Mouse (Mus musculus): ENCODE results near the gene Gm20521. TPM values are rescaled to one million over a fixed set of nuclear protein-coding genes. Genes with fewer than 3 reads are reported as not detected.

Gene Gm20521
- total RNA-seq, 2 experiments from 2014 or later: not detected

DNA sequence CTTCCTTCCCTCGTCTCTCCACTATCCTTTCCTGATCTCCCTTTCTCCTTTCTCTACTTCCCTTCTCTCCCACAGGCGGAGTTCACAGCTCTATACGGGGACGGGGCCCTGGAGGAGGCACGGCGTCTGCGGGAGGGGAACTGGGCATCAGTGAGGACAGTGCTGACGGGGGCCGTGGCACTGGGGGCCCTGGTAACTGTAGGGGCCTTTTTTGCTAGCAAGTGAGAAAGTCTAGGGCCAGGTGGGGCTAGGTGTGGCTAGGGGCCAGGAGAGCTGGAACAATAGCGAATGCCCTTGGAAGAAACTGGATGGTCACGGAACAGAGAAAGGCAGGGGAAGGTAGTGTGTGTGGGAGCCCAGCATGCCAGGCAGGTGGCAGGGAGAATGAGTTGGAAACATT is 2.1 kb downstream of the Gm20521 start:
- no peak for ATAC-seq (replicated peaks; ENCODE audit: poor library complexity, severe bottlenecking)

DNA sequence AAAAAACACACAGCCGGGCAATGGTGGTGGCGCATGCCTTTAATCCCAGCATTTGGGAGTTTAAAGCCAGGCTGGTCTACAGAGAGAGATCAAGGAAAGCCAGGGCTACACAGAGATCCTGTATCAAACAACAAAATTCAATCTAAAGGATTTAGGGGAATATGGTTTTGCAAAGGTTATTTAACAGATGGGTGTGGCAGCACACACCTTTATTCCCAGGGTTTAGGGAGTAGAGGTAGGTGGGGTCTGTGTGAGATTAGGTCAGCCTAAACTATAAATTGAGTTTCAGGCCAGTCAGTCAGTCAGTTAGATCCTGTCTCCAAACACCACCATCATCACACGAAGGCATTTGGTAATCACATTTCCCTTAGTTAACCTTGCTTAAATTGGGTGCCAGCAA is 9.0 kb downstream of the Gm20521 start, which contains the start of gene Pabpn1:
TSS of gene Pabpn1 (plus strand) at position 301 of the 400 bp plus-strand sequence.
- ATAC-seq (replicated peaks; ENCODE audit: poor library complexity, severe bottlenecking): no peak

DNA sequence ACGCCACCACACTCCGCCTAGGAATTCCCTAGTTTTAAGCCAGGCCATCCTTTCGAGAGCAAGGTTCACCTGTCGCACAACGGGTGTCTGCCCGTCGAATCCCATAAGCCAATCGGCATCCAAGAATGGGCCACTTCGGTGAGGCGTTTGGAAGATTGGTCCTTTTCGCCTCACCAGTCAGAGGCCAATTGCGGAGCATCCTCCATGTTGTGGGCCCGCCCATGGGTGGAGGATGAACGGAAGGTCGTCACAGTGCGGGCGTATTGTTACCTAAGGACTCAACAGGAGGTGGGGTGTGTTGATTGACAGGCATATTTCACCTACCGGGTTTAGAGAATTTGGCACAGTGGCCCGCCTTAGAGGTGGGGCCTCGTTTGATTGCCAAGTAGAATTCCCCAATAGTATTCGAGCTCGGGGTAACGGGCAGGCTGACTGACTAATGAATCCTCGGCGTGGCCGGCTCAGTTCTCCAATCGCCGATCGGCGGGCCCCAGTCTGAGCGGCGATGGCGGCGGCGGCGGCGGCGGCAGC is 10.5 kb downstream of the Gm20521 start:
- ATAC-seq (replicated peaks; ENCODE audit: poor library complexity, severe bottlenecking): peak; percentile 98

DNA sequence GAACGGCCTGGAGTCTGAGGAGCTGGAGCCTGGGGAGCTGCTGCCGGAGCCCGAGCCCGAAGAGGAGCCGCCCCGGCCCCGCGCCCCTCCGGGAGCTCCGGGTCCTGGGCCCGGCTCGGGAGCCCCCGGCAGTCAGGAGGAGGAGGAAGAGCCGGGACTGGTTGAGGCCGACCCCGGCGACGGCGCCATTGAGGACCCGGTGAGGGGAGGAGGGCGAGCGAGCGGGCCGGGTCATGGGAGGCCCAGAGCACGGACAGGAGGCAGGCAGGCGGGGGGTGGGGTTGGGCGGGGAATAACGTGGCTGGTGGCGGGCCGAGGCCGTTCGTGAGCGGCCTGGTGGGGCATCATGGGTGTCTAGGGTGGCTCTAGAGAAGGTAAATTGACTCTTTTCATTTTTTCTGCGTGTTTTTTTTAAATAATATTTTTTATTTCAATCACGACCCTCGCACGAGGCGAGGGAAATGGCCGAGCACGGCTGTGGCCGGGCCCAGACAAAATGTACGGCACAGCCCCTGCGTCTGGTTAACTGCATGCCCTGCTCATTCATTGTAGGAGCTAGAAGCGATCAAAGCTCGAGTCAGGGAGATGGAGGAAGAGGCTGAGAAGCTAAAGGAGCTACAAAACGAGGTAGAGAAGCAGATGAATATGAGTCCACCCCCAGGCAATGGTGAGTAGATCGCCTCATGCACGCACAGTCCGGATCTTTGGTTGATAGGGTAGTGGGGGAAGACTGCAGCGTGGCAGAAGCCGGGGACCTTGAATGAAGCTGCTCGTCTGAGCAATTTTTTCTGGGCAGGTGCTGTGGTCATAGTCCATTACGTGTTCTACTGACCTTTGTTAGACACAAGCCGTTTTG is 11.3 kb downstream of the Gm20521 start:
- peak; percentile 18; the same call in 1 of the 2 replicates for ATAC-seq (replicated peaks; ENCODE audit: poor library complexity, severe bottlenecking)

DNA sequence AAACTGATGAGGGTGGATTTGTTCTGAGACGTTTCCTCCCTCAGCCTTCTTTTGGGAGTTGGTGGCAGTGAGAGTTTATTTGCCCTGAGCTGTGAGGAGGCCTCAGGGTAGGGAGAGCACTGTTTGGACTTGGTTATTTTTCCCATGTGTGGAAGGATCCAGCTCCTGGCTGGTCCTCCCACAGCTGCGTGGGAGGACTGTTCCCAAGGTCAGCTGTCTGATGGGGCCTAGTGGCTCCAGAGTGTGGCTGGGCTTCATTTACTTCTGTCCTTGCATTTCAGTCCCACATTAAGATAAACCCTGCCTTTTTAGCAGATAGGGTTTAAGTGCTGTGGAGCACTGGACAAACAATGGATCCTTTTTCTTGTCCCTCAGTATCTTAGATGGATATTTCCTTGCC is 14.2 kb downstream of the Gm20521 start:
- no peak for ATAC-seq (replicated peaks; ENCODE audit: poor library complexity, severe bottlenecking)

DNA sequence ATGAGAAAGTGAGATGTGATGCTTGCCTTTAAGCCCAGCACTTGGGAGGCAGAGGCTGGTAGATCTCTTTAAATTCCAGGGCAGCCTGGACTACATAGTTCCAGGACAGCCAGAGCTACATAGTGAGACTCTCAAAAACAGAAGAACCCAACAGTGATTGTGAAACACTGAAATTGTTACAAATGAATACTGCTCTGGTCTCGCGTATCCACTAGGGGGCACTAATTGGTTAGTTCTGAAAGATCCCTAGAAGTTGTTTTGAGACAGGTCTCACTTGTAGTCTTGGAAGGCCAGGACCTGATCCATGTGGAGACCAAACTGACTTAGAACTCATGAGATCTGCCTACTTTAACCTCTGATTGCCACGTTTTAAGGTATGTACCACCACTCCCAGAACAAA is 17.1 kb downstream of the Gm20521 start:
- ATAC-seq (replicated peaks; ENCODE audit: poor library complexity, severe bottlenecking): peak; percentile 88

DNA sequence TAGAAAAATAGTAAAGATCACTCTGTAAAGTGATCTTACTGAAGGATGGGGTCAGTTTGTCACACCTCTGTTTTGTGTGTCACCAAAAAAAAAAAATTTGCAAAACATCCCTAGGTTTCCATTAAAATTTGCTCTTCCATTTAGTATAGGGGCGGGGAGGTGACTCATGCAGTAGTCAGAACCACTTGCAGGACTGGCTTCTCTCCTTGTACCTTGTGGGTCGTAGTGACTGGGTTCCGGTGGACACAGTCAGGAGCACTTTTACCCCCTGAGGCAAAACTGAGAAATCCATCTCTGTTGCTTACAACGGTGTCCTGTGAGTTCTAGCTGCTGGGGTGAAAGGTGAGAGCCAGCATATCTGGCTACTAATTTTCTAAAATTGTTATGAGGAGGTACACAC is 20.4 kb downstream of the Gm20521 start:
- ATAC-seq (replicated peaks; ENCODE audit: poor library complexity, severe bottlenecking): no peak

DNA sequence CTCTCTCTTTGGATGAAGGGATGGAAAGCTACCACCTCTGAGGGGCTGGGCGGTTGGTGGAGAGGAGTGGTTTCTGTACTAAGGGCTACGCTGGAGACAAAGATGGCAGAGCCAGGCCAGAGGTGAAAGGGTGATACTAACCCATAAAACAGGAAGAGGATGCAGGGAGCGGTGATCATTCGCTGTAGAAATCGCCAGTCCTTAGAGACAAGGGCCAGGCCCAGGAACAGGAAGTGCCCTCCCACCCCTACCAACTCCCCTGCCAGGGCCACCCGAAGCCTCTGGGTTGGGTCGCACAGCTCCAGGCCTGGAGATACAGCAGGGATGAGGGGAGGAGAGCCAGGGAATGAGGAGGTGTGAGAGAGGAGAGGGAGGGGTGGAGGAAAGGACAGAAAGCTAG is 25.4 kb downstream of the Gm20521 start:
- peak; percentile 64 for ATAC-seq (replicated peaks; ENCODE audit: poor library complexity, severe bottlenecking)

DNA sequence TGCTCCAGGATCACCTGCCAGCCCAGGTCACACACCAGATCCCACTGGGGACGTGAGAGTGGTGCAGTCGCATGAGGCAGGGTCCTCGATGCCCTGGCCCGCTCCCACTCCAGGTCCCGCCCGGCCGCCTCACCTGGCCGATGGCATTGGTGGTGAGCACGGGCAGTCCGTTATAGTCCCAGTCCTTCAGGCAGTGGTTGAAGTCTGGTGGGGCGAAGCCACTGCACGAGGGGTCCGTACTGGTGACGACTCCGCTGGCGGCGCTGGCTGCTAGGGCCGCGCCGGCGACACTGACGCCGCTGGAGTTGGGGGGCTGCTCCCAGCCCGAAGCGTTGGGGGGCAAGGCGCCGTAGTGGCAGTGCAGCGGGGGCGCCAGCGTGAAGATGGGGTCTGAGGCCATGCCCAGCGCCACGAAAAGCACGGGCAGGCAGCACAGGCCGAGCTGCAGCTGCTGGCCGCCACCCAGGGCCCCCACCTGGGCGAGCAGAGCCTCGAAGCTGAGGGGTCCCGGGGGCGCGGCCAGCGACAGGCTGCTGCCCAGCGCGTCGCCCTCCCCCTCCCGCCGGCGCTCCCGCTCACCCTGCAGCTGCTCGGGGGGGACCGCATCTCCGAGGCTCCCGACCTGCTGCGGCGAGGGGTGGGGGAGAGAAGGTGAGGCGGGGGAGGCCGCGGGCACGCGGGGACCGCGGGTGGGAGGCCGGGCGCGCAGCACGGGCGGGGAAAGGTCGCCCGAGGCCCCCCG is 29.0 kb downstream of the Gm20521 start:
- ATAC-seq (replicated peaks; ENCODE audit: poor library complexity, severe bottlenecking): peak; percentile 16; the same call in 1 of the 2 replicates

DNA sequence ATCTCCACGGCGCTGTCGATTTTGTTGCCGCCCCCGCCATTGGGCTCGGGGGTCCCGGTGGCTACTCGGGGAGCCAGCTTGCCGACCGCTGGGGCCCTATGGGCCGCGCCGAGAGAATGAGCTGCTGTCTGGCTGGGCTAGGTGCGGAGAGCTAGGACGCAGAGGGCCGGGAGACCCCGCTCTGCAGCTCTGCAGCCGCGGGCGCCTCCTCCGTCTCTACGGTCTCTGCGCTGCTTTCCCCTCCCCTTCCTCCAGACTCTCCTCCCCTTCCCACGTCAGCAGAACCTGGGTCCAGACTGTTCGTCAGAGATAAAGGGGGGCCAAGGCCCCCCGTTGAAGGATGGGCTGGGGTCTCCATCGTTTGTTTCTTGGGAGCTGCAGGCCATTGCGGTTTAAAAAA is 29.6 kb downstream of the Gm20521 start, which contains the start of gene Slc22a17:
TSS of gene Slc22a17 (minus strand) at position 247 of the 400 bp plus-strand sequence.
- peak; percentile 51; the same call in 1 of the 2 replicates for ATAC-seq (replicated peaks; ENCODE audit: poor library complexity, severe bottlenecking)

DNA sequence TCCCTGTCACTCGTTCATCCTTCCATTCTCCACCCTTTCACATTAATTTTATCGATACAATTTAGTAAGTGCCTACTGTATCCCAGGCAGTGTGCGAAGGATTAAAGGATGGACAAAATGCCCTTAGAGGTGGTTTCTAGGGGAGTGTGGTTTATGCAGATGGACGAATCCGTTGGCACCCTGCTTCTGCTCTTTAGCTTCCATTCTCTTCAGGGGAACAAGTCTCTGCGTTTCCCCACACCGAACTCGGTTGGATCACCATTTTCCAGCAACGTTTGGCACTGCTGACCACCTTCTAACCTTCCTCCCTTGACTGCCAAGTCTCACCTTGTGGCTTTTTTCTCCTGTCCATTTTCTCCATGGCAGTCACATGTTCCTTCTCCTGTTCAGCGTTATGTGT is 30.1 kb downstream of the Gm20521 start:
- no peak for ATAC-seq (replicated peaks; ENCODE audit: poor library complexity, severe bottlenecking)

DNA sequence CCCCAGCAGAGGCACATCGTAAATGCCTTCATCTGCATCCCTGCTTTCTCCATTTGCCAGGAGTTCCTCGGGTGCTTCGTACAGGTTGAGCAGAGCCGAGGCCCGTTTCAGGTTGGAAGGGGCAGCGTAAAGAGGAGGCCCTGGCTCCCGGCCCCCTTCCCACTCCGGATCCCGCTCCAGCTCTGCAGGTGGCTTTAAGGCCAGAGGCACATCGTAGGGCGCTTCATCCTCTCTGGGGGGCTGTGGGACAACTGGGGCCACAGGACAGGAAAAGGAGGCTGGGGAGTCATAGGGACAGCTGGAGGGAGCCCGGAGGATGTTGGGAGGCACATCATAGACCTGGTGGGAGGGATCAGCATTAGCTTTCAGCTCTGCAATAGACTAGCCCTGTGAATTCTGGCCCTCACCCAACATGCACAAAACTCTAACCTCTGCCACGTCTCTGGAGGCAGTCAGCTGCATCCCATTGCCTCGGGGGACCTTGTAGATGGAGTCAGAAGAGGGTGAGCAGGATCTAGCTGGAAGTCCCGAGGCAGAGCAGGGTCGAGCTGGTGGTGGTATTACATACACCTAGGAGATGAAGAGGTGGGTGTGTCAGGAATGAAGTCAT is 36.9 kb downstream of the Gm20521 start:
- ATAC-seq (replicated peaks; ENCODE audit: poor library complexity, severe bottlenecking): no peak

DNA sequence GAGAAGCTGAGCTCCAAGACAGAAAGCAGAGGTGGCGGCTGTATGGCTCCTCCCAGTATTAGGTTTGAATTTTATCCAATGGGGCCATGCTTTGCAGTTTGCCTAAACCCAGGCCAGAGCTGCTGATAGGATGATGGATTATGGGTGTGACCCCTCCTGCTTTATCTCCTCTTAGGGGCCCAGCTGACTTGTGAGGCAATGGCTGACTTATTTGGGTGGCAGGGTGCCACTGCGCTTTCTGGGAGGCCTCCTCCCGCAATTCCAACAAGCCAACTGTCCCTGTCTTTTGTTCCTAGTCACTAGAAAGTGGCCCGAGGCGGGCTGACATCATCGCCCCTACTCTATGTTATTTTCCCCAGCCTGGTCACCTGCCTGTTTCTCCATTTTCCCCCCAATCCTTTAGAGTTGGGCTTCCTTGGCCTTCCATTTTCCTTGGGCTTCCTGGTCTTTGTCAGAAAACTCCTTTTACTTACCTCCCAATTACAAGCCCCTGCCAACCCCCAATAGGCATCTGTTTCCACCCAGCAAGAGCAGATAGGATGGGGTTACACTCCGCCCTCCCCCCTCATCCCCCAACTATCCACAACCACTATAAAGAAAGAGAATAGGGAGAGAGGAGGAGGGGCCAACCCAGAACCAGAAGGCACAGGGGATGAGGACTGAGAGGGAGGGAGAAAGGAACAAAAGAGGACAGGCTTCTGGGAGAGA is 41.6 kb downstream of the Gm20521 start:
- ATAC-seq (replicated peaks; ENCODE audit: poor library complexity, severe bottlenecking): no peak

DNA sequence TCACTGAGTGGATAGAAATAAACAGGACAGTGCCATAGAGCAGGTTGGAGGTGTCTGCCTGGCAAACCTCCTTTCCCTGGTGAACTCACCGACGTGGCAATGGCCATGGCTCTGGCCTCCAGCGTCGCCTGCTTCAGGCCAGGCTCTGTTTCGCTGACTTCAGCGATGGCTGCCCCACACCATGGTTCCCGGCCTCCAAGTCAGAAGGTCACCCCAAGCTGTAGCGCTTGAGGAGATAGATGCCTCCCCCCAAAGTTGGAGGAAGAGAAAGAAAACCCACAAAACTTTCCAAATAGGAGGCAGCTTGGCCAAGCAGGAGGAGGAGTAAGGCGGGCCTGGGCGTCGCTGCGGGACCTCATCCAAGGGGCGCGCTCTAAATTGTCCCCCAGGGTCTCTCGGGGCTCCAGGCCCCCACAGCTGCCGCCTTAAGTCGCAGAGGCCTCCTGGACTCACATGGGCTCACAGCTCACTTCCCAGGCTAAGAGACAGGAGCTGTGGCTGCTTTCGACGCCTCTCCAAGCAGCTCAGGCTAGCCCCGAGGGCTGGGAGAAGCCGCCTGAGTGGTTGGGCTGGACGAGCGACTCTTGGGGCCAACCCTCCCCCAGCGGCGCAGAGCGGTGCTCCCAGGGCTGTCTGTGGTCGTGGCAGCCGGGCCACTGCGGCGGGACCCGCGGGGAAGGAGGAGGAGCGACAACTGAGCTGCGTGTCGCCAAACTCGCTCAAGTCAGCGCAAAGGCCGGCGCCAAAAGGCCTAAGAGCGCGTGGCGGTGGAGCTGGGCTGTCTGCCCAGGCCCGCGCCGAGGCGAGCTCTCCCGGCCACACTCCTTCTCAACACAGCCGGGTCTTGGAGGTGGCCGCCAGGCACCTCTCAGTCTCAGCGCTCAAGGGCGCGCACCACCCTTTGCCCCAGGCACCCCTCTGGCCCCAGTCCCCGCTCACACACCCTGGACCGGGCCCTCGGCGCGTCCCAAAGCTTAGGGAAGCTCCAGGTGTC is 42.4 kb downstream of the Gm20521 start, which contains the start of gene Efs:
TSS of gene Efs (minus strand) at position 778 of the 994 bp plus-strand sequence.
- ATAC-seq (replicated peaks; ENCODE audit: poor library complexity, severe bottlenecking): peak; percentile 50

DNA sequence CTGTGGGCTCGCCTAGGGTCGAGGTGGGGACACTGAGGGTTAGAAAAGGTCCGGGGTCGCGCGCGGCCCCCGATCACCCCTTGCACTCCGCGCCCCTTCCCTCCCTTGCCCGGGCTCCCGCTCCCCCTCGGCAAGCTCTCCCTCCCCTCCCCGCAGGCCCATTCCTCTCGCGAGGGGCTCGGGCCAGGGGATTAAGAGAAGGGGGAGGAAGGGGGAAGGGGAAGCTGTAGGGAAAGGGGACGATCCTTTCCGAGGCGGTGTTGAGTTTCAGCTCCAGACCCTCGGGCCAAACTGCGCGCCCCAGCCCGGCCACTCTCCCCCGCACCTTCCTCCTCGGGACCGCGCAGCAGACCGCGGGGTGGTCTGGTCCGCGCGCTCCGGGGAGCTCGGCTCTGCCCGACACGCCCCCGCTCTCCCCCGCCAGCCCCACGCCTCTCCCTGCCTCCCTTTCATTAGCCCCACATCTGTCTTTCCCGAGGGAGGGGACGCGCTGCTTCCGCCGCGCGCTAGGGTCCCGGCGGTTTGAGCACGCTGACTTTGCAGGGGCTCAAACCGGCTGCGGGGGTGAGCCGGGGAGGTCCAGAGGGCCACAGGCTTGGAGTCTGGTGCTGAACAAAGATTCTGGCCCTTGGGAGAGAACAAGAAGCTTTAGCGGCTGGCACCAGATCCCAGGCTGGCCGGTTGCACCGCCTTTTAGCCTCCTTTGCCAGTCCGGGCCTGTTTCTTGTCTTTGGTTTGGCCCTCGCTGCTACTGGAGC is 43.3 kb downstream of the Gm20521 start:
- peak; percentile 13; the same call in 1 of the 2 replicates for ATAC-seq (replicated peaks; ENCODE audit: poor library complexity, severe bottlenecking)

DNA sequence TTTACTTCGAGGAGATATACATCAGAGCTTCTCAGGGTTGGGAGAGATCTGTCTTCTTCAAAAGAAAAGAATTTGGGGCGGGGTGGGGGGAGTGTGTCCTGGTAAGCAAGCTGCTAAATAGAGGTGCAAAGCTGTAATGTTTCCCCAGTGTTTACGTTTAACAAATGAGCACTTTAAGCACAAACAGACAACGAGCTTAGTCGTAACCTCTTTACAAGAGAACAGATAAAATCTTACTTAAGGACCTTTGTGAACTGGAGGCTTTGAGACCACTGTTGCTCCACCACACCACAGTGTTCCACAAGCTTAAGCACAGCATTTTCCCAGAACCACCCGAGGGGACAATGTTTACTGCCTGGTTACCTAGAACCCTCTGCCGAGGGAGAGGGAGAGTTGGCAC is 44.1 kb downstream of the Gm20521 start:
- no peak for ATAC-seq (replicated peaks; ENCODE audit: poor library complexity, severe bottlenecking)

DNA sequence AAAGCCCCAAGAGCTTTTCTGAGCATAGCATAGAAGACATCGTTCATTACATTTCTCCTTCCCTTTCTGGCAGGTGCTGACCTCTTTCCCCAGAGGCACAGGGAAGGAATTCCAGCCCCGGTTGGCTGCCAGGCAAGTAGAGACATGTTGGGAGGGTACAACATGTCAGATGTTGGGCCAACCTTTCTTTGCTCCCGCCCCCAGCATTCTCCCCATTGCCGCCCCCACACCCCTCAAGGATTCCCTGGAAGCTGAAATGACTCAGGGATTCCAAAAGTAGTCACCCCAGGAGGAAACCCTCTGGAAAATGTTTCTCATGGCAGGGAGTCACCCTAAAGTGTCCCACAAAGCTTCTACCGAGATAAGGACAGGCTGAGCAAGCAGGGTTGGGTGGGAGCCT is 46.6 kb downstream of the Gm20521 start:
- no peak for ATAC-seq (replicated peaks; ENCODE audit: poor library complexity, severe bottlenecking)

DNA sequence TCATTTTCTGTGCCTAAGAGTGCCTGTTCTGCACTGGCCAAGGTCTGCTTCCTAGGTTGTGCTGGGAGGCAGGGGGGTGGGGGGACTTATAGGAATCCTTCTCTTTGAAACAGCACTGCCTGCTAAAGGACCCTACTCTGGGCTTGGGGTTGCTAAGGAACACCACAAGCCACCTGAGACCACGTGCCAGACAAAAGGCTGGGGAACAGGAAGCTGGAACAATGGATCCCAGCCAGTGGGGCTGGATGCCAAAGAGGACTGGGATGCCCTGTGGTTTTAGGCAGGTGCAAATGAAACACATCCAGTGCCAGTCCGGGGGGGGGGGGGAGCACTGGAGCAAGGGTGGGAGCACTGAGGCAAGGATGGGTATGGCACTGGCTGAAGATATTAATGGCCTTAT is 47.2 kb downstream of the Gm20521 start:
- no peak for ATAC-seq (replicated peaks; ENCODE audit: poor library complexity, severe bottlenecking)

All from granulocyte monocyte progenitor cell, adult 5-6 weeks (primary cell).